Mouse (Mus musculus) retina, postnatal 1 day (tissue): ENCODE measurements at regions not wholly inside any gene's neighbourhood (a gene's known extent, or its start where the extent isn't known, plus 50 kb on each side); places are given as distances from the start of the nearest gene placed in this dataset.
"Not testable (repeated sequence)": the region's sequence is repeated elsewhere in the genome, so short reads cannot be mapped to it uniquely, and the experiment has no call there.

Experiments
- DNase-seq: peaks from one replicate; pipeline ENCODE4 v3.0.0-alpha.2; 2012

DNA sequence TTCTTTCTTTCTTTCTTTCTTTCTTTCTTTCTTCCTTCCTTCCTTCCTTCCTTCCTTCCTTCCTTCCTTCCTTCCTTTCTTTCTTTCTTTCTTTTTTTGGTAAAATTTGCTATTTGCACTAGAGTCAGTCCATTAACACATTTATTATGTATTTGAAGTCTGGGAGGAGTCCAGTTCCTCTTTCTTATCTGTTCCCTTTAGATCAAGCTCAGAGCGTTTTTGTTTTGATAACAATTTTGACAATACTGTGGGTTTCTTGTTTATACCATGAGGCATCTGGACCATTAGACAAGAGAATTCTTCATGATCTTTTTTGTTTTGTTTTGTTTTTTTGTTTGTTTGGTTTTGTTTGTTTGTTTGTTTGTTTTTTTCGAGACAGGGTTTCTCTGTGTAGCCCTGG, 52.3 kb upstream of the Cttnbp2 start:
- not testable (repeated sequence) for DNase-seq

- no peak for DNase-seq
These were observed 54.6 kb upstream of the Cttnbp2 start for GRCm38 (mm10) chr6:18569221-18569620.

DNA sequence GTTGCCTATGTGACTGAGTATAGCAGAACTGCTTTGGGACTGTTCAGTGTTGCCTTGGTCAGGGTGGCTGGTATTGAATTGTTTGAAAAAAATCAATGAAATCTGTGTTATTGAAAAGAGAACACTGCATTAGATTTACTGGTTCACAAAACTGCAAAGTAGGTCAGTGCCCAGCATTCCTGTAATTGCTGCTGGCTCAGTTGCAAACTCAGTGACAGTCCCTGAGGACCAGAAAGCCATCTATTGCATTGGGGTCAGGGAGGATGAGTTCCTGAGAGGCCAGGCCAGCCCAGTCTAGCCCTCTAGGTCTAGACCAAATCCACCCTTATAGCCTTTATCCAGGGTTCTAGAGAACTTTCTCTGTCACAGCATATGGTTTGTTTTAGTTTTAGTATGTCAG, 63.9 kb upstream of the Cttnbp2 start:
- peak; percentile 55 for DNase-seq

DNA sequence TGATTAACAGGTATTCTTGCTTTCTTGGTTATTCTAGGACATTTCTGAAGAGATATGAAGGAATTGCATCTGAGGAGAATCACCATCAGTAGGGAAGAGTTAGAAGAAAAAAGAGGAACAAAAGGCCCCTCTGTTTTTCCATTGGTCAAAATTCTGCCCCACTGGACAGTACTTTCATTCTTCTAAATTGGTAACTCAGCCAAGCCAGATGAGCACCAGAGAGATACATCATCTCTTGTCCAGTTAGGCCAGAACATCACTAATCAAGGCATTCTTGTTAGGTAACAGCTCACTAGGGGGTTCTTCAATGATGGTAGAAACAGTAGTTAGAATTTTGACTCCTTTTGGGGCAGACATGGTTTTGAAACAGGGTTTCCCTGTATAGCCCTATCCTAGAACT, 74.8 kb upstream of the Cttnbp2 start:
- DNase-seq, result no peak

- no peak for DNase-seq
These were observed 82.0 kb upstream of the Cttnbp2 start for GRCm38 (mm10) chr6:18596680-18597079.

- DNase-seq, result no peak
These were observed 85.0 kb upstream of the Cttnbp2 start for GRCm38 (mm10) chr6:18599626-18600025.

DNA sequence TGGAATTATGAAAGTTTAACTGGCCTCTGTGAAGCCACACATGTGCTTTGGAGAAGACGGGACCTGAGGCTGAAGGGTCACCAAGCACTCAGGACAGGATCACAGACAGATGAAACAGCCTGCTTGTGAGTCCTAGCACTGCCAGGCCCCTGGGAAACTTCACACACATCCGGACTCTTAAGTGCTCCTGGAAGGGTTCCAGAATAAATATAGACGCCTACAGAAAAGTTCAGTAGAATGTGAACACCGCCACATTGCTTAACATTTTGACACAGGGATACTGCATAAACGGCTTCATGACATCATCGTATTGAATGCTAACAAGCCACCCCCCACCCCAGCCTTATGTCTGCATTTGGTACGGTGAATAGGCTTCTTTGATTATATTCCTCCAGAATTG, 87.3 kb upstream of the Cttnbp2 start:
- DNase-seq, result no peak

- DNase-seq, result no peak
These were observed 107.0 kb upstream of the Cttnbp2 start for GRCm38 (mm10) chr6:18621372-18622262.

GRCm38 (mm10) chr6:18628591-18628990, 113.9 kb upstream of the Cttnbp2 start:
- no peak for DNase-seq

DNA sequence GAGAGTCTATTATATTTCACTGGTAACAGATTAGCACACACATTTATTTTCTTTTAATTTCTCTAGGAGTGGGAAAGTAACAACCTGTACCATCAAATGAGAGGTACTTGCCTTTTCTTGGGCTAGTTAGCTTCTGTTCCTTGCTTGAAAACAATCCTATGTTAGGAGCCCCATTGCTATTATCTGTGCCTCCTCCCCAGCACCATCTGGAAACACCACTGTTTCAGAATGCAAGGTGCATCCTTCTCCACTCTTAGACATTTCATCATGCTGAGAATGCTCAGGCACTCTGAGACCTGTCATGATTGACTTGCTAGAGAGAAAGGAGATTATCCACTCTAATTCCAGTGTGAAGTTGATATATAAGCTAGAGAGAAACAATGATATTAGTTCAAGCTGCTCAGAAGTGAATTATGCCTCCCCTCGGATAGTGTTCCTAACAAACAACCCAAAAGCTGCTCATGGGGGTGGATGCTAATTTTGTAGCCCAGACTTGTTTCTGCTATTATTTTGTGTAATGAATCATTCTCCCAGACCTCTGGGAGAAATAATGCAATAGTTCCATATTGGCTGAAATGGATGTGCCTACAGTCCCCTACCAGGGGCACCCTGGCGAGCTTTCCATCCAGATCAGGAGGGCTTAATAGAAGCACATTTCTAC, 119.0 kb upstream of the Cttnbp2 start:
- no peak for DNase-seq

DNA sequence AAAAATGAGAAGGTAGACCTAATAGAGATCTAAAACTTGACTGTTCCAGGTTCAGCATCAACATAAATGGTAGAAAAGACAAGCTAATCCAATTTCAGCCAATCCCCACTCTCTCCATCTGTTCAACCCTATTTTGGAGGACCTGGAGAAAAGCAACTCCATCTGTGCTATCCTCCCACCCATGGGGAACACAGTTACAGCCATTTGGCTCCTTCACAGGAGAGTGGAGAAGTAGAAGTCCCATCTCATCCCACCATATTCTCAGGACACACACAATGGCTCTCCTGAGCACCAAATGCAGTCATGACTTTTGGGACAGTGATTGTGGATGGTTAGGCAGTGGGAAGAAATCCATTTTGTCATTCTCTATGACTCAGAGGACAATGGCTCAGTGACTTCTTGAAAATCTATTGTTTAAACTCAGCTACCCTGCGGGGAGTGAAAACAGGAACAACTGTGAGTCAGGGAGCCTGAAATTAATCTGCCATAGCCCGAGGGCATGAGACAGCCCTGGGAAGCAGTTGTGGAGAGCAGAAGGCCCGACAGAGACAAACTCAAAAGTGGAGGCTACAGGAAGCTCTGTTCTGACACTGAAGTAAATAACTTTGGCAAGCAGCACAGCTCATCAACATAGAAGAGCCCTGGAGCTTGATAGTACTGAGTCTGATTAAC, 125.2 kb upstream of the Cttnbp2 start:
- peak; percentile 36 for DNase-seq

- DNase-seq, result no peak
These were observed 134.4 kb upstream of the Cttnbp2 start for GRCm38 (mm10) chr6:18648898-18649591.

DNA sequence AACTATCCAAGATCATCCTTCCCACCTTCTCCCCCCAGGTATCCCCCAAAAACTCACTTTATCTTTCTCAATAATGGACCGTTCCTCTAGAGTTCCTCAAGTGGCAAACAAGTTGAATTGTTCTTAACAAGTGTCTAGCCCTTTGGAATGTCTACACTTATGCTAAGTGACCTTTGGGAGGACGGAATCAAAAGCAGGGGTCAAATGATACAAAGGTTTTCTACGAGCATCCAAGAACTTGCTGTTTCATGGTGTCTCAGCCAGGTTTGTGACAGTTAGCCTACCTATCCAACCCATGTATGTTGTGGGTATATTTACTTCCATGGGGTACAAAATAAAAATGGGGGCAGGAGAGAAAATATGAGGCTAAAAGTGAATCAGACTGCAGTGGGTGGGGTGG, 136.7 kb upstream of the Cttnbp2 start:
- DNase-seq, result no peak

DNA sequence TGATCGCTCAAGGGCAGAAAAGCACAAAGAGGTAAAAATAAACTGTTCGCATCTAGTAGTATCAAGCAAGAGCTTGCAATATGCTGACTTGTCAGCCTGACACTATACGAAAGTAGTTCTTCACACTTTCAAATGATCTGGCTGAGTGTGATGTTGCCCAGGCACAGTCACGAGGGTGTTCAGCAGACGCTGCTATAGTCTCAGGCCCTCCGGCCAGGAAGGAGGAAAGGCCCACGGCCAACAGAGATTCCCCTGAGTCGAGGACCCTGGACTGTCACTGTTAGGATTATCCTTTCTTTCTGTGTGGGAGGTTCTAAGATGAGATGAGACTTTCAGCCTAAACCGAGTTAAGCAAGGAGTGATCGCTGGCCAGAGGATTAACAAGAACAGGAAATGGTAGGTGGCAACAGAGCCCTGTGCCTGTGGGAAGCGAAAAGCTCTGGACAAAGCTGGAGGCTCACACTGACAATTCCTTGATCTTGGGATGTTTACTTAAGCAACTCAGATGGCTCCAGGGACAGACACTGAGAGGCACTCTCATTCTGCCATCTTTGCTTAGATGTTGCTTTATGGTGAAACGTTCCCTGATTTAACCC, 137.5 kb upstream of the Cttnbp2 start:
- DNase-seq, result no peak

DNA sequence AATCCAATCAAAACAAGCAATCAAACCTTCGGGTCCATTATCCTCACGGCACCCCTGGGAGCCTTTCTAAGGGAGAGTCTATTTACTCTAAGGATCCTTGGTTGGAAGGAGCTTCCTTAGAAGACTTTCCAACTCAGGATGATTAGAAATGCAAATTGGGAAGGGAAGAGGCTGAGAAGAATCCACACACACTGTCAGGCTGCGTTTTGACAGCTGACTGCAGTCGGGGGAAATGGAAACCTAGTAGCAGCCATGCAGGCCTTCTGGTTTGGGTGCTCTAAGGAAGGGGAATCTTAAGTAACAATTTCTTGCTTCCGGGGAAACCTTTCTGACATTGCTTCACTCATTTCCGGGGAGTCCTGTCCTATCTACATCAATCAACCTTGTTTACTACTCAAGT, 139.6 kb upstream of the Cttnbp2 start:
- no peak for DNase-seq

GRCm38 (mm10) chr6:18656202-18656601, 141.6 kb upstream of the Cttnbp2 start:
- DNase-seq, result no peak

DNA sequence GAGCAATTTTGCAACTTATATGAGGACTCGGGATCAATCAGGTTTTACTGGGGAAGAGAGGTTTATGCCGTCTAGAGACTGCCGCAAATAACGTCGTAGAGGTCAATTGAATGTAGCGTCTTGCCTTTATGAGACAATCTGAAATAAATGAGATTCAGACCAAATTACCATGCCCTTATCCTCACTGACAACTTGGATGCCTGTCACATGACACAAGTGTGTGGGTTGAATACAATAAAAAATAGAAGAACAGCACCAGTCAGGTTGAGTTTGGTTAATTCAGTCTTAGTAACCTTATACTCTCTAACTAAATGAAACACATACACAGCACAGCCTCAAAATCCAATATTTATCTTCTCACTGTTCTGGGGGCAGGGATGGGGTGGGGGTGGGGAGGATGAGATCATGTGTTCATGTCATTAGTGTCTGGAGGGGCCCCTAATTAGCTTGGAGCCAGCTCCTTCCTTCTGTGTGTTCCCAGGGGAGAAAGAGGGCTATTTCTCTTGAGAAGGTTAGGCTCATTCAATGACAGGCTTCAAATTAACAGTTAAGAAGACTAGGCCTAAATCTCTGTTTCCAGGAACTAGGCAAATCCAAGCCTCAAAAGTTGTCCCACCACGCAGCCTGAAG, 142.2 kb upstream of the Cttnbp2 start:
- no peak for DNase-seq

DNA sequence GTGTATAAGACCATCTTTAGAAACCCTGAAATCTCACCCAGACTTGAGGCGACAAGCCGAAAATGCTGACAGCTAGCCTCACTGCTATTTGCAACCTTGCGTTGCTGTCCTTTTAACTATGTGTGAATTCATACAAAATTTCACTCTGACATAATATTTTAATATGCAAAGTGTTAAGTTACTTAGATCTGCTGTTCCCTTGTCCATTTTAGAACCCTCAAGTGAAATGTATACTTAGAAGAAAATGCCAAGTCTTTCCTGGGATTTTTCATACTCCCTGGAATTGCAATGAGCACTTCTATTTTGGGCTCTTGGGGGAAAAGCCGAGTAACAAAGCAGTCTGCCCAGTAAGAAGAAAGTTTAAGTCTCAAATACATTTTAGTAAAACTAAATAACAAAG, 150.0 kb upstream of the Cttnbp2 start:
- DNase-seq, result no peak

DNA sequence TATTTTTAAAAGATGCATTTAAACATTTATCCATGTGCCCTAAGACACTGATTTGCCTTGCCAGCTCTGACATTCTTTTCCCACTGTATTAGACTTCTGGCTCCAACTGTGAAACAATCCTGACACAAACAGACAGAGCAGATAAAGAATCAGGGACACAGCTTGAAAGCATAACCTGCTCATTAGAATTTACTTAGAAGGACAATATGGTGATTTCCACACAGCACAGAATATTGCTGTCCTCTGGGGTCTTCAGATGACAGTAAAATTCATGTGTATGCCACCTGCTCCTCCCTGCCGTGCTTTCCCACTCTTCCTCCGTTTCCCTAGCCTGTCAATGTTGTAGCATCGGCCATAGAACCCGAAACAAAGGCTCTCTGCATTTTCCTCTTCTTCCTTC, 151.3 kb upstream of the Cttnbp2 start:
- DNase-seq, result no peak

GRCm38 (mm10) chr6:18666543-18666942, 151.9 kb upstream of the Cttnbp2 start:
- DNase-seq, result no peak

- no peak for DNase-seq
These were observed 156.0 kb upstream of the Cttnbp2 start for GRCm38 (mm10) chr6:18670677-18671076.

GRCm38 (mm10) chr6:18674584-18675250, 160.1 kb upstream of the Cttnbp2 start:
- no peak for DNase-seq
